Mouse (Mus musculus): ENCODE results near the gene Ftsj3.
"Not testable (repeated sequence)": the region's sequence is repeated elsewhere in the genome, so short reads cannot be mapped to it uniquely, and the experiment has no call there.

Ftsj3 gene

GRCm38 (mm10) chr11:106268326-106269059, 12.6 kb upstream of the Ftsj3 start:
- peak; percentile 97 for DNase-seq

GRCm38 (mm10) chr11:106267871-106268270, 12.0 kb upstream of the Ftsj3 start:
- peak; percentile 88 for DNase-seq

GRCm38 (mm10) chr11:106267311-106267852, 11.5 kb upstream of the Ftsj3 start:
- DNase-seq = peak; percentile 97

DNA sequence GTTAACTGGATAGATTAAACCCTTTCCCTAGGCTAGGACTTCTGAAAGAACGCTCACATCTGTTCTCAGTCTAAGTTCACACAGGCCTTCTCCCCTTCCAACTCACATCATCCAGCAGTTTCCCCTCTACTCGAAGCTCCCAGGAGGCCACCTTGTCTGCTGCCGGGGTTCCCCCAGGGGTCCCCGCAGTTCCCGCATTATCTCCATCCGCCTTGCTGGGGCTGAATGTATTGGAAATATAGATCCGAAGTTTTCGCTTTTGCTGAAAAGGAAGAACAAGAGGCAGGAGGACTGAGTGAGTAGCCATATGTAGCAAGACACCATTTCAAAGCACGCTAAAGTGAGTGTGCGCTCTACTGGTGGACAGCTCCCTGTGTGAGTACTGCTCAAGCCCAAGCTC, 10.6 kb upstream of the Ftsj3 start:
- peak; percentile 57 for DNase-seq

DNA sequence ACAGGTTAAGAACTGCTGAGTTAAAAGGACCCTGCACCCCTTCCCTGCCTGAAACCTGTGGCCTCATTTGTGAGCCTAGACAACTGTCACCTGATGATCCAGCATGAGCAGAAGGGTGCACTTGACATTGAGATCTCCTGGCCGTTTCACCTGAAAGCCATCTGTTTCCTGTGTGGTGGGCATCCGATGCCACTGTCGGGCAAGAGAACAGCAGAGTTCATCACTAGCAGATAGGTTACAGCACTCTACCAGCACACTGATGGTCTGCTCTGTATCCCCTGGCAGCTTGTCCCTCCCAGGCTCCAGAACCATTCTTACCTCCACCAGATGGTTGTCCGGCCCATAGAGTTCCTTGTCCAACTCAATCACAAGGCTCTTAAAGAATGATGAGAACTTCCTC, 9.7 kb upstream of the Ftsj3 start:
- peak; percentile 66 for DNase-seq

DNA sequence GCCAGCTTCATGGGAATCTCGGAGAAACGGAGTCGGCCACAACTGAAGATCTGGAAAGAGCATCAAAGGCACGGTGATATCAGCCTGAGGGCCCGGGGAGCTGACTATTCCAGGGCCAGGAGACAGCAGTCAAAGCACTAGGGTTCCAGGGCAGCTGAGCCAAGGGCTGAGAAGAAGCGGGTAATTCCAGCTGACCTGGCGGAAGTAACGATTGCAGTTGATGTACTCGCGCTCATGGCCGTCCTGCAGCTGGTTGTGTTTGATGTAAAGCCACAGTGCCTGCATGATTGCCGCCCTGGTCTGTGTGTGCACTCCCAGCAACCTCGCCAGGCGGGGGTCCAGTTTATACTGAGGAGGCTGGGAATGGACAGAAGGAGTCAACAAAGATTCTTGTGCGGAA, 9.1 kb upstream of the Ftsj3 start:
- peak; percentile 50 for DNase-seq

GRCm38 (mm10) chr11:106263963-106264362, 8.1 kb upstream of the Ftsj3 start:
- DNase-seq = peak; percentile 69

GRCm38 (mm10) chr11:106260826-106261450, 5.1 kb upstream of the Ftsj3 start:
- peak; percentile 25 for DNase-seq

- DNase-seq = peak; percentile 63
These were observed 896 bp upstream of the Ftsj3 start for GRCm38 (mm10) chr11:106256775-106257174.

DNA sequence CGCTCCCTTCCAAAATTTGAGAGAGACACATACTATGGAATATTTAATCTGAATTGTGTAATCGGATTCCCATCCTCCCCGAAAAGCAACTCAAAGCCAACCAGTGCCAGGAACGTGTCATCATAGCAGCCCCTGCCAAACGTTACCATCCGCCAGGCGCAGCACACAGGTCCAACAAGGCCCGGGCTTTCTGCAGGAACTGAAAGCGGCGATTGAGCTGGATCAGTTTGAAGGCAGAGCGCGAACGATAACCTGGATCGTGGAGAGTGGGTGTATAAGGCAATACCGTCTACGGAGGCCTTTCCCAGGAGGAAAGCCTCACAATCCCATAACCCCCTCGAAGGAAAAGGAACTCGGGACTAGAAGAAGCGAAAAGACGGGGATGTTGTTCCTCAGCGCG, 705 bp downstream of the Ftsj3 start:
- peak; percentile 61 for DNase-seq

DNA sequence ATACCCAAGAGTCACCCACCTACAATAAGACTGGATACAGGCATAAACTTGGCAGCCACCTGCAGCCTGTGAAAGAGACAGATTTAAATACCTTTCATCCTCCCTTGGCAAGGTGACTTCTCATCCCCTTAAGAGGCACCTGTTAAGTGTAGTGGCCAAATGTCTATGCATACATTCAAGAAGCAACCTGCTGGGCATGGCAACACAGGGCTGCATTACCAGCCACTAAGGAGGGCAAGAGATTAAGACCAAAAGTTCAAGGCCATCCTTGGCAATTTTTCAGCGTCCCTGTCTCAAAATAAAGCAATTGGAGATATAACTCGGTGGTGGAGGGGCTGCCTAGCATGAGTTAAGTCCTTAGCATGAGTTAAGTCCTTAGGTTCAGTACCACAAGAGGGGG, 1.1 kb downstream of the Ftsj3 start:
- DNase-seq = peak; percentile 55

DNA sequence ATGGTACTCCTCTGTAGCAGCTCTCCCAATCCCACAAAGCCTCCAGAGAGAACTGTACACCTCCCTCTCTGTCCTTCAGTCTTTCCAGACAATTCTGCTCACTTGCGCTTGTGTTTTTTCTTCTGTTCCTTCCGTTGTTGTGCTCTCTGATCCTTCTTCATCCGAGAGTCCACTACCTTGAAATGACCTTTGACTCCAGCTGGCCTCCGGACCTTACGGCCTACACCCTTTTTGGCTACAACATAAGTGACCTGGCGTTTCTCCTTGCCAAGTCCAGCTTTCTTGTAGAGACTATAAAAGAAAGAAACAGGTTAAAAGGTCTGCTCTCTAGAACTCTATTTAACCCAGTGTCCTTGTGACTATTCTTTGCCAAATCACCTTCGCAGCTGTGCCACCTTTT, 6.6 kb downstream of the Ftsj3 start:
- no peak for DNase-seq

DNA sequence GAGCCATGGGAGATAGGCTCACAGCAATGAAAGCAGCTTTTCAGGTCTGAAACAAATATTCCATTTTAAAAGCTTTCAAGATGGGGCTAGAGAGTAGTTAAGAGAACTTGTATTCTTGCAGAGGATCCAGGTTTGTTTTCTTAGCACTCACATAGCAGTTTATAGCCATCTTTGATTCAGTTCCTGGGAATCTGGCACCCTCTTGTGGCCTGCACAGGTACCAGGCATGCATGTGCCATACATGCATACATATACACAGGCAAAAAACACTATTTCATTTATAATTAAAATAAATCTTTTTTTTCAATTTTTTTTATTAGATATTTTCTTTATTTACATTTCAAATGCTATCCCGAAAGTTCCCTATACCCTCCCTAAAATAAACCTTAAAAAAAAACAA, 9.0 kb downstream of the Ftsj3 start:
- no peak for DNase-seq

GRCm38 (mm10) chr11:106233978-106234377, 21.9 kb downstream of the Ftsj3 start:
- DNase-seq = not testable (repeated sequence)

GRCm38 (mm10) chr11:106220603-106221002, 35.3 kb downstream of the Ftsj3 start:
- no peak for DNase-seq

GRCm38 (mm10) chr11:106216730-106217490, 39.0 kb downstream of the Ftsj3 start, which contains the start of gene Ddx42:
Gene Ddx42 (plus strand): TSS chr11:106216926.
- peak; percentile 96 for DNase-seq

DNA sequence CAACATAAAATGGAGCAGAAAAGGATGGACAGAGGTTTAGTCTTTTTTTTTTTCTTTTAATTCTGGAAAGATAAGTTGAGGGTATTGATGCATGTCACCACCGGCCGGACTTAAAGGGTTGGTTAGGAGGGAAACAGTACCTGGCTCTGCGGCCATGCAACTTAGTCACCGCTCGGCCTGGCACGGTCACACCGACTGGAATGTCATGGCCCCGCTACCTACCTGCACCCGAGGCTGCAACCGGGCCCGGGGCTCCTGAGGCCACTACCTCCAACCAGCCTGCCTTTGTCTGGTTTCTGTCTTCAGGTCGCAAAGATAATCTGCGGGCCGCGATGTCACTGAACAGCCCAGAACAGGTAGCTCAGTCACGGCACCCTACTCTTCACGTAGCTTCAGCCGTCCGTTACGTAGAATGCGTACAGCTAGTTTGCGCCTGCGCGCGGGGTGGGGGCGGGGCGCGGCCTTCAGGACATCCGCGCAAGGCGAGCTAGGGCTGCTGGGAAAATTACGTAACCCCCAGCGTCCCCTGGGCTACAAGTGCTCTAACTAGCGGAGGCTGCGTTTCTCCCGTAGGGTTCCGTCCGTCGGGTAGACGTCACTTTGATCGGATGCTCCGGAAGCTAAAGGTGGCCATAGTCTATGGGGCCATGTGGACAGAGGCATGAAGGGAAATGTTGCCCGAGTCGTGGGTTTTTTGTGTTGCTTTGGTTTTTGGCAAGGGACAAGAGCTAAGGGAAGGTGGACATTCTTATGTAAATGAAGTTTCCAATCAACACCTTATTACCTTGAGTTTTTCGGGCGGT, 39.8 kb downstream of the Ftsj3 start, which contains the start of gene Ccdc47:
TSS of gene Ccdc47 (minus strand) at position 418 of the 803 bp plus-strand sequence.
- peak; percentile 99 for DNase-seq

DNA sequence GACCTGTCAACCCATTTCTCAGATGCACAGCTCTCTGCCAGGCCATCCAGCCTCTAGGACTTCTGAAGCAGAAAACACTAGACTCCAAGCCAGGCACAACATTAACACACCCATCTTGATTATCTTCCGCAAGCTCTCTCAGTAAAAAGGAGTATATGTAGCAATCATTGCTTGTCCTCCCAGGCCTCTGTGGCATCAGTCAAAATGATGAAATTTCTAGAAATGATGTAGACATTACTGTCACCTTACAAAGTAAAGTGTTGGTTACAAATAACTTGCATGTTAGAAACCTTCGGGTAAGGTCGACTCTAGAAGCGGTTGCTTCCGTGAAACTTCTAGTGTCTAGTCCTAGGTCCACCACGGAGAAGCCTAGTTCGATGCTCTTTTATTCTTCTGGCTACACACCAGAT, 40.4 kb downstream of the Ftsj3 start:
- no peak for DNase-seq

DNA sequence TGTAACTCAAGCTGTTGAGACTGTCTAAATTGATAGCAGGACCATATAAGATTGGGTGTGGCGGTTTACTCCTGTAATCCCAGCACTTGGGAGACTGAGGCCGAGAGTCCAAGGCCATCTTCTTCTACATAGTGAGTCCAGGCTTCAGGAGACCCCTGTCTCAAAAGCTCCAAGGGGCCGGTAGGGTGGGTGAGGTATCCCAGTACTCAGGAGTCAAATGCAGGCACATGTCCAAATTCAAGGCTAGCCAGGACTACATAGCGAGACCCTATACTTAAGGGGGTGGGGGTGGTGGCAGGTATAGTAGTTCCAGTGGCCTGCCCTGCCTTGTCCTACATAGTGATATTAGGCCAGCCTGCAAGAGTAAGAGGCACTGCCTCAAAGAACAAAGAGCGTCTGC, 41.0 kb downstream of the Ftsj3 start:
- DNase-seq = peak; percentile 61

- DNase-seq = no peak
These were observed 43.1 kb downstream of the Ftsj3 start for GRCm38 (mm10) chr11:106212771-106213170.

DNA sequence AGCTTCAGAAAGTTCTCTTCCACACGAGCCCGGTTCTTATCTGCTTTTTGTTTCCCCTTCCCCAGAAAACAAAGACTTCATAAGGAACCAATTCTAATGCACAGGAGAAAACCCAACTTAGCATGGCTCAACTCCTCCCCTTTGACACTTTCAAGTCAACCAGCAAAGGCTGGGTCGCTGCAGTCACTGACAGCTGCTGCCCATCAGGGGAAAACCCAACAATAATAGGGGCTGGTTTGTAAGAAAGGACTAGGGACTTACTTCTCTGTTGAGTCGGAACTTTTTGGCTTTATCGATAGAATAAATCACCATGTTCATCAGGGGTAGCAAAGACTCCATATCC, 53.8 kb downstream of the Ftsj3 start, which contains the start of gene Strada:
TSS of gene Strada (minus strand) at position 46 of the 343 bp plus-strand sequence.
- DNase-seq = no peak

GRCm38 (mm10) chr11:106201337-106202122, 54.3 kb downstream of the Ftsj3 start:
- DNase-seq = no peak

Data from cerebellum, adult 9-11 months (tissue).